Mouse (Mus musculus) embryonic facial prominence, embryonic 11.5 days (tissue): ENCODE data around the gene Tnfsf18. TPM values are rescaled to one million over a fixed set of nuclear protein-coding genes. Genes with fewer than 3 reads are reported as not detected.

Source experiments
- ATAC-seq: fragments of 200-750 bp; cut with Nextera tagmentation; replicated peaks from 2 replicates; pipeline ENCODE4 v1.8.0; 2017; ENCODE audit warnings: low read depth; ENCODE audit not compliant: insufficient number of reproducible peaks, low FRiP score, low TSS enrichment
- DNase-seq: peaks from one replicate; pipeline ENCODE4 v3.0.0-alpha.2; 2015; ENCODE audit warnings: low spot score
- H3K27ac ChIP-seq: fragments of 300-500 bp; sonication (generic); replicated peaks from 2 replicates; pipeline ENCODE4 v1.5.1; 2014; ENCODE audit warnings: mild to moderate bottlenecking, low read depth, low read length, control low read depth
- H3K27me3 ChIP-seq: fragments of 300-500 bp; sonication (generic); 2 replicates; pipeline ENCODE4 v1.6.1; 2014; ENCODE audit warnings: mild to moderate bottlenecking, low read length, moderate library complexity, mixed read lengths; ENCODE audit not compliant: control insufficient read depth, insufficient read depth
- H3K36me3 ChIP-seq: fragments of 300-500 bp; sonication (generic); replicated peaks from 2 replicates; pipeline ENCODE4 v1.6.1; 2014; ENCODE audit warnings: low read depth, mild to moderate bottlenecking, low read length, moderate library complexity, mixed read lengths; ENCODE audit not compliant: control insufficient read depth, insufficient read depth
- H3K4me1 ChIP-seq: fragments of 300-500 bp; sonication (generic); 2 replicates; pipeline ENCODE4 v1.6.1; 2014; ENCODE audit warnings: low read length, mixed read lengths; ENCODE audit not compliant: control insufficient read depth, insufficient read depth
- H3K4me2 ChIP-seq: fragments of 300-500 bp; sonication (generic); 2 replicates; pipeline ENCODE4 v1.6.1; 2014; ENCODE audit warnings: low read depth, mild to moderate bottlenecking, control low read depth, low read length, moderate library complexity
- H3K4me3 ChIP-seq: fragments of 300-500 bp; sonication (generic); 2 replicates; pipeline ENCODE4 v1.5.1; 2014; ENCODE audit warnings: low read depth, low read length, control low read depth
- H3K9ac ChIP-seq: fragments of 300-500 bp; sonication (generic); replicated peaks from 2 replicates; pipeline ENCODE4 v1.6.1; 2014; ENCODE audit warnings: mild to moderate bottlenecking, control low read depth, low read length
- H3K9me3 ChIP-seq: fragments of 300-500 bp; sonication (generic); replicated peaks from 2 replicates; pipeline ENCODE4 v1.6.1; 2016; ENCODE audit warnings: mild to moderate bottlenecking, low read length, inconsistent platforms, mixed read lengths; ENCODE audit not compliant: control insufficient read depth
- WGBS: fragments of 180-500 bp; shearing (Covaris S2); extraction: QIAGEN DNeasy Blood & Tissue Kit; methylation state at CpG from one replicate; pipeline ENCODE4 v1.1.7; 2014; 5-methylcytosine and 5-hydroxymethylcytosine counted together
- polyA plus RNA-seq: library from polyadenylated mRNA; unstranded; fragments of >200 nt; fragmentation: Nextera tagmentation; extraction: Ambion mirVana; gene quantifications from 2 replicates; pipeline ENCODE4 v1.2.1, GENCODE M21; 2014

Gene Tnfsf18
- not detected in 2 replicates for polyA plus RNA-seq

DNA sequence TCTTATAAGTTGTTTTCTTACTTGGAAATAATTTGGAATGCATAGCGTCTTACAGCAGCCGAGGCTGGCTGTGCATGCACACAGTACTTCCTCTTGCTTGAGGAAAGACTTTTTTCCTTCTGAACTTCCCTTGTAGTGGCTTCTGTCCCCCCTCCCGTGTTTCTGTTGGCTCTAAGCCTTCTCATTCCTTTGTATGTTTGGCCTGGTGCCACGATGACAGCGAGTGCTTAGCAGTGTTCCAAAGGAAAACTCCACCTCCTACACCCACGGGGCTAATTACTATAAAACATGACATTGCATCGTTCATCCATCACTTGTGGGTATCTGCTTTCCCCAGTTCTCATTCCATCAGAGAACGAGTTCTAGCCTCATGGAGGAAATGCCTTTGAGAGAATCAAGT is at the start of gene Tnfsf18:
TSS of gene Tnfsf18 (plus strand) at position 313 of the 400 bp plus-strand sequence.
- Histone ChIP-seq H3K4me2 (no peak within 1 kb of the TSS), H3K9me3 (no peaks in the 10 kb centered on the region), H3K9ac (no peak within 1 kb of the TSS), H3K4me1 (no peaks in the 10 kb centered on the region), H3K36me3 (no peaks in the 10 kb centered on the region), H3K4me3 (no peak within 1 kb of the TSS), H3K27ac (no peak within 1 kb of the TSS), H3K27me3 (no peaks in the 10 kb centered on the region)
- DNase-seq (no peak), ATAC-seq (no peak)
- 62% methylated on average over 8 of the region's 8 CpGs for WGBS

- 69% methylated on average over 7 of the region's 7 CpGs for WGBS
- DNase-seq (peak; percentile 61), ATAC-seq (0 out of 2 replicates have a peak, but pooled peaks have one; percentile 34)
- Histone ChIP-seq H3K9me3 (no peaks in the 10 kb centered on the region), H3K4me1 (no peaks in the 10 kb centered on the region), H3K9ac (no peak overlapping the region), H3K36me3 (no peaks in the 10 kb centered on the region), H3K4me3 (no peak overlapping the region), H3K27ac (no peak overlapping the region), H3K27me3 (no peaks in the 10 kb centered on the region), H3K4me2 (no peak overlapping the region)
These were observed 49.6 kb upstream of the Tnfsf18 start for GRCm38 (mm10) chr1:161444858-161445257.

- Histone ChIP-seq H3K4me3 (no peak overlapping the region), H3K9me3 (no peaks in the 10 kb centered on the region), H3K27me3 (no peaks in the 10 kb centered on the region), H3K9ac (no peak overlapping the region), H3K27ac (no peak overlapping the region), H3K36me3 (no peaks in the 10 kb centered on the region), H3K4me1 (no peaks in the 10 kb centered on the region), H3K4me2 (no peak overlapping the region)
- ATAC-seq (no peak), DNase-seq (no peak)
- WGBS, result 58% methylated on average over 3 of the region's 3 CpGs
These were observed 42.7 kb upstream of the Tnfsf18 start for GRCm38 (mm10) chr1:161451683-161452245.

DNA sequence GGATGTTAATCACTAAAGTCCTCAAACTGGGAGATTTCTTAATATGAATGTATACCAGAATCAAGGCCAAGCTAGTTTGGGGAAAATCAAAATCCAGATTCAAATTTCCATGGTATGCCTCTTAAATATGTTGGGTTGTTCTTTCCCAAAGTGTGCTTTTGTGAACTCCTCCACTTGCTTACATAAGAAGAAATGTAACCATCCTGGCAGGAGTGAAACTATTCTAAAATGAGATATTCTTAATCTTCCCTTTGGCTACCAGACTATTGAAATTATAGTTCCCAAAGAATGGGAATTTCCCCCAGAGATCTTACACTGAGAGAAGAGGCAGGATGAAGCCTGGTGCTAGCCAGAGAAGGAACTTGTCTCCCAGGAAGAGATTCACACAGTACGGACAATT is 42.2 kb upstream of the Tnfsf18 start:
- H3K27me3 ChIP-seq, result no peaks in the 10 kb centered on the region
- no peaks in the 10 kb centered on the region for H3K36me3 ChIP-seq
- H3K4me2 ChIP-seq, result no peak overlapping the region
- H3K9ac ChIP-seq, result no peak overlapping the region
- WGBS, result 97% methylated on average over 1 of the region's 1 CpGs
- no peak for ATAC-seq
- no peak overlapping the region for H3K4me3 ChIP-seq
- H3K4me1 ChIP-seq, result no peaks in the 10 kb centered on the region
- no peaks in the 10 kb centered on the region for H3K9me3 ChIP-seq
- H3K27ac ChIP-seq, result no peak overlapping the region
- no peak for DNase-seq

DNA sequence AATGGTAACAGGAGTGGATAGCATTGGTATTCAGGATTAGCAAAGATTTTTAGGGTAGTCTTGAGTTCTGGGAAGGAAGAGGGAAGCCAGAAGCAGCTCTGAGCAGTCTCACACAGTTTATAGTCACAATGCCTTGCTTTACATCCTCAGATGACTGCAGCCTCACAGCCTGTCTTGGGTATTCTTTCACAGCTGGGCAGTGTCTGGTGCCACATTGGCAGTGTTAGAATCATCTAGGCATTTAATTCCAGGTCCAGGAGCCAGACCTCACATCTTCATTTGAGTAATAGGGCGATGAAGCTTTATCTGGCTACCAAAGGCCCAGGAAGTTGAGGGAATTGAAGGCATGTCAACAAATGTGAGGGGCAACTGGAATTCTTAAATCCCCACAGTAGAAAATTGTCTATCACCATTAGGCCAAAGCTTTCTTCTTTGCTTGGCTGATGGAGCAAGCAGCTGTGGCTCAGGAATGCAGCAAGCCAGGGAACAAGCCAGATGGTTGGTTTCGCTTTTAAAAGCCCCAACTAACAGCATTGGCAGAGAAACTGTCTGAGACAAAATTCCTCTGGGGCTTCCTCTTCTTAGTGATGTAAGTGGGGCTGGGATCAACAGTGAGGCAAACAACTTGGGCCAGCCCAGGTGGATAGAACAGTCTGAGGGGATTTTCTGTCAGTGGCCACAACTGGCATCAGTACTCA is 30.9 kb upstream of the Tnfsf18 start:
- Histone ChIP-seq H3K9ac (no peak overlapping the region), H3K9me3 (no peaks in the 10 kb centered on the region), H3K27ac (no peak overlapping the region), H3K4me2 (no peak overlapping the region), H3K27me3 (no peaks in the 10 kb centered on the region), H3K4me3 (no peak overlapping the region), H3K4me1 (no peaks in the 10 kb centered on the region), H3K36me3 (no peaks in the 10 kb centered on the region)
- DNase-seq (peak; percentile 50), ATAC-seq (no peak)
- WGBS, result 60% methylated on average over 2 of the region's 2 CpGs

GRCm38 (mm10) chr1:161477221-161477620 is 17.2 kb upstream of the Tnfsf18 start:
- H3K4me2 ChIP-seq, result no peak overlapping the region
- no peak for ATAC-seq
- no peaks in the 10 kb centered on the region for H3K36me3 ChIP-seq
- DNase-seq, result no peak
- WGBS, result 88% methylated on average over 3 of the region's 3 CpGs
- H3K9me3 ChIP-seq, result no peaks in the 10 kb centered on the region
- no peaks in the 10 kb centered on the region for H3K4me1 ChIP-seq
- H3K4me3 ChIP-seq, result no peak overlapping the region
- no peaks in the 10 kb centered on the region for H3K27me3 ChIP-seq
- H3K9ac ChIP-seq, result no peak overlapping the region
- H3K27ac ChIP-seq, result no peak overlapping the region

GRCm38 (mm10) chr1:161479854-161480253 is 14.6 kb upstream of the Tnfsf18 start:
- Histone ChIP-seq H3K27ac (no peak overlapping the region), H3K36me3 (no peaks in the 10 kb centered on the region), H3K4me3 (no peak overlapping the region), H3K9ac (no peak overlapping the region), H3K4me2 (no peak overlapping the region), H3K4me1 (no peaks in the 10 kb centered on the region), H3K27me3 (no peaks in the 10 kb centered on the region), H3K9me3 (no peaks in the 10 kb centered on the region)
- ATAC-seq (no peak), DNase-seq (no peak)
- WGBS, result 96% methylated on average over 1 of the region's 1 CpGs

GRCm38 (mm10) chr1:161482211-161482610 is 12.2 kb upstream of the Tnfsf18 start:
- H3K9ac ChIP-seq, result no peak overlapping the region

More at GRCm38 (mm10) chr1:161482211-161482610, 12.2 kb upstream of the Tnfsf18 start:
- Histone ChIP-seq H3K27me3 (no peaks in the 10 kb centered on the region), H3K27ac (no peak overlapping the region), H3K4me3 (no peak overlapping the region), H3K4me1 (no peaks in the 10 kb centered on the region), H3K4me2 (no peak overlapping the region), H3K9me3 (no peaks in the 10 kb centered on the region), H3K36me3 (no peaks in the 10 kb centered on the region)
- ATAC-seq (no peak), DNase-seq (no peak)
- 95% methylated on average over 3 of the region's 3 CpGs for WGBS
